Mouse (Mus musculus) kidney, postnatal 0 days (tissue): ENCODE results near the gene Arntl. TPM values are rescaled to one million over a fixed set of nuclear protein-coding genes. Genes with fewer than 3 reads are reported as not detected.

Source experiments
- ATAC-seq: fragments of 200-750 bp; cut with Nextera tagmentation; replicated peaks from 2 replicates; pipeline ENCODE4 v1.8.0; 2017; ENCODE audit warnings: low read depth, moderate number of reproducible peaks, moderate TSS enrichment, moderate library complexity; ENCODE audit not compliant: low FRiP score
- DNase-seq: peaks from one replicate; pipeline ENCODE4 v3.0.0-alpha.2; 2016; ENCODE audit warnings: low spot score
- H3K27ac ChIP-seq: fragments of 300-500 bp; sonication (generic); 2 replicates; pipeline ENCODE4 v1.5.1; 2014; ENCODE audit warnings: mild to moderate bottlenecking
- H3K27me3 ChIP-seq: fragments of 300-500 bp; sonication (generic); 2 replicates; pipeline ENCODE4 v1.6.1; 2014; ENCODE audit warnings: low read length, mixed read lengths; ENCODE audit not compliant: insufficient read depth
- H3K36me3 ChIP-seq: fragments of 300-500 bp; sonication (generic); 2 replicates; pipeline ENCODE4 v1.6.1; 2014; ENCODE audit warnings: low read length, mixed read lengths; ENCODE audit not compliant: insufficient read depth
- H3K4me1 ChIP-seq: fragments of 300-500 bp; sonication (generic); replicated peaks from 2 replicates; pipeline ENCODE4 v1.6.1; 2014; ENCODE audit warnings: antibody characterized with exemption, low read length, mixed read lengths; ENCODE audit not compliant: insufficient read depth
- H3K4me2 ChIP-seq: fragments of 300-500 bp; sonication (generic); 2 replicates; pipeline ENCODE4 v1.6.1; 2014; ENCODE audit warnings: mild to moderate bottlenecking, low read length, moderate library complexity, mixed read lengths
- H3K4me3 ChIP-seq: fragments of 300-500 bp; sonication (generic); replicated peaks from 2 replicates; pipeline ENCODE4 v1.5.1; 2014; ENCODE audit warnings: low read depth, low read length
- H3K9ac ChIP-seq: fragments of 300-500 bp; sonication (generic); 2 replicates; pipeline ENCODE4 v1.6.1; 2014; ENCODE audit warnings: low read depth, low read length
- H3K9me3 ChIP-seq: fragments of 300-500 bp; sonication (generic); replicated peaks from 2 replicates; pipeline ENCODE4 v1.6.1; 2016; ENCODE audit warnings: low read length, inconsistent platforms, mixed read lengths
- CTCF ChIP-seq: IDR thresholded peaks from 2 replicates; pipeline ENCODE4 v1.5.1; 2016; ENCODE audit warnings: antibody characterized with exemption, low read depth, mild to moderate bottlenecking, moderate library complexity
- WGBS: fragments of 180-500 bp; shearing (Covaris S2); extraction: QIAGEN DNeasy Blood & Tissue Kit; methylation state at CpG from one replicate; pipeline ENCODE4 v1.1.7; 2014; 5-methylcytosine and 5-hydroxymethylcytosine counted together
- polyA plus RNA-seq: library from polyadenylated mRNA; unstranded; fragments of >200 nt; fragmentation: Nextera tagmentation; extraction: Ambion mirVana; gene quantifications from 2 replicates; pipeline ENCODE4 v1.2.1, GENCODE M21; 2015

Gene Arntl
- polyA plus RNA-seq, 1 experiment from 2014 or later, result 13.2 TPM

DNA sequence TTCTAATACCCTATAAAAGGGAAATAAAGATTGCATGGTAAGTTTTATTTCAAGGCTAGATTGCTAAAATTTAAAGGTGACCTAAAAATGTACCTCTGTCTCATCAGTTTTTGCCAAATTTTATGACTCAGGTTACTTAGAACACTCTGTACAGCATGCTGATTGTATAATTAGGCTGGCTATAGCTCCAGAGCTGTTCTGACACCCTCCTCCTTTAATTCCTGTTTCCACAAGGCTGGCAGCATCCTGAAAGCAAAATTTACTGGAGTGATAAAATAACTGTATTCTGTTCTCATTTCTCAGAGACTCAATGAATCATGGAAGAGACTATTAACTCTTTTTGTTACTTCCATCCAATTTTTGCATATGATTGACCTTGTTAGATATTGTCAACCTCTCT lies 126.8 kb downstream of the Arntl start:
- no peaks in the 10 kb centered on the region for H3K9me3 ChIP-seq
- H3K9ac ChIP-seq, result no peak overlapping the region
- no peak for DNase-seq
- no peak overlapping the region for H3K4me3 ChIP-seq
- ATAC-seq, result no peak
- H3K4me1 ChIP-seq, result no peaks in the 10 kb centered on the region
- no peak for TF ChIP-seq CTCF
- H3K27ac ChIP-seq, result no peak overlapping the region
- no peak overlapping the region for H3K4me2 ChIP-seq
- H3K27me3 ChIP-seq, result no peaks in the 10 kb centered on the region
- no peaks in the 10 kb centered on the region for H3K36me3 ChIP-seq

DNA sequence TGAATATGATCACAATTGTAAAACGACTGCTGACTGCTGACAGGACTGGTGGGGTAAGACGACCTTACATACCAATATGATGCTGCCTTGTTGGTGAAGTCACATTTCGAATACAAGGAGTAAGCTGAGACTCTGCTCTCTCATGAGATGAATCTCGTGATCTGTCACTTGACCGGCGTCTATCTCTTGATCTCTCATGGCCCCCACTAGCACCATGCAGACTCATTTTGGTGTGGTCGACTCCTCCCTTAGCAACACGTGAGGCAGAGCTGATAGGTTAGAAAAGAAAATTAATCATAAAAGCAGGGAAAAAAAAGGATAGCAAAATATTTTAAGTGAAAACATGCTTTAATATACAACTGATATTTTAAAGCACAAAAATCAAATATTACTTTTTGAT lies 128.0 kb downstream of the Arntl start:
- Histone ChIP-seq H3K4me3 (no peak overlapping the region), H3K4me1 (no peaks in the 10 kb centered on the region), H3K36me3 (no peaks in the 10 kb centered on the region), H3K4me2 (no peak overlapping the region), H3K27ac (no peak overlapping the region), H3K9ac (no peak overlapping the region), H3K9me3 (no peaks in the 10 kb centered on the region), H3K27me3 (no peaks in the 10 kb centered on the region)
- no peak for ATAC-seq
- WGBS, result 82% methylated on average over 8 of the region's 8 CpGs
- TF ChIP-seq CTCF, result no peak
- no peak for DNase-seq

DNA sequence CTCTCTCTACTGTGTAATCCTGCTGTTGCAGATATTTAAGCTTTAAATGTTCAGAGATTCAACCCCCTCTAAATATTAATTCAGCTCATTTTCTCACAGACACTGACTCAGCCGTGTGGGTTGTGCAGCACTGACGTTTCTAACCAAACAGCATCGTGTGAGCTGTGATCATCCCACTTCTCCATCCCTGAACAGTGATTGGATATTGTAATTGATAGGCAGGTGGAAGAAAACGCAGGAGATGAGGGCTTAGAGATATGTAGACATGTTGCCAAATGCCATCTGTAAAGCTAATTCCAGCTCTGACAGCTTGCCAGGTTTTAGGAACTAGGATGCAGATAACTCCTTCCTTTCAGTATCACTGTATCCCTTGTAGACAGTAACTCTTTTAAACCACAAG lies 140.0 kb downstream of the Arntl start:
- no peak overlapping the region for H3K27ac ChIP-seq
- H3K9me3 ChIP-seq, result no peaks in the 10 kb centered on the region
- TF ChIP-seq CTCF, result no peak
- H3K9ac ChIP-seq, result no peak overlapping the region
- H3K36me3 ChIP-seq, result no peaks in the 10 kb centered on the region
- no peaks in the 10 kb centered on the region for H3K27me3 ChIP-seq
- ATAC-seq (no peak), DNase-seq (no peak)
- WGBS, result 34% methylated on average over 4 of the region's 4 CpGs
- H3K4me1 ChIP-seq, result no peaks in the 10 kb centered on the region
- no peak overlapping the region for H3K4me2 ChIP-seq
- no peak overlapping the region for H3K4me3 ChIP-seq

DNA sequence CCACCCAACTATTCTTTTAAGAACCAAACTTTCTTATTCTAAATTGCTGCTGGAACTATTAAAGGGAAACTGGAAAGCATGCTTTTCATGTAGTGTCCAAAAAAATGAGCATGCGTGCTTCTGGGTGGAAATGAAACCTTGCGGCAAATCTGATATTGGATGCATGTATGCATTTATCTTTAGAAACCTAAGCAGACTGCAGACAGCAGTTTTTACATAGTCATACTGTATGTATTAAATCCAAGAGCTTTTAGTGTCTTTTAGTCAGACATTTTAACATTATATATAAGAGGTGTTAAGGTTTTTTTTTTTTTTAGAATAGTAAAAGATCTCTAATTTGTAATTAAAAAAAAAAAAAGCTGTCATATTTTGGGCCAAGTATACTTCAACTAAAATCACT lies 140.4 kb downstream of the Arntl start:
- H3K9me3 ChIP-seq, result no peaks in the 10 kb centered on the region
- H3K4me1 ChIP-seq, result no peaks in the 10 kb centered on the region
- no peak overlapping the region for H3K27ac ChIP-seq
- WGBS, result 93% methylated on average over 2 of the region's 2 CpGs
- no peak overlapping the region for H3K9ac ChIP-seq
- DNase-seq (no peak), ATAC-seq (no peak)
- H3K4me2 ChIP-seq, result no peak overlapping the region
- no peak for TF ChIP-seq CTCF
- no peak overlapping the region for H3K4me3 ChIP-seq
- H3K36me3 ChIP-seq, result no peaks in the 10 kb centered on the region
- no peaks in the 10 kb centered on the region for H3K27me3 ChIP-seq

DNA sequence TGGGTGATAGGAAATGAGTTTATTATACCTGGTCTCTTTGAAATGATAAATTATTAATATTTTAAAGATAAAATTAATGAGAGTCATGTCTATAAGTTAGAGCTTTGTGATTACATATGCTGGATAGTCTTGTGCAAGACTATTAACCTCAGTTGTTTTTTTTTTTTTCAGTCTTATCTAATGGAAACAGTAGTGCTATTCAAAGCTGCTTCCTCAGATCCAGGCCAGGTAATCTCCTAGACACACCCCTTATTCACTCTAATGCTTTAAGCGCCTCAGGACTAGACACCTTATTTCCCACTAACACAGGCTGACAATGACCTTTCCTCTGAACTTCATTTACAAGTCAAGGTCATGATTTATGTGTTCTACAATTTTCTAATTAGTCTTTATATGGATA lies 141.8 kb downstream of the Arntl start:
- Histone ChIP-seq H3K4me2 (no peak overlapping the region), H3K27me3 (no peaks in the 10 kb centered on the region), H3K9me3 (no peaks in the 10 kb centered on the region), H3K9ac (no peak overlapping the region), H3K36me3 (no peaks in the 10 kb centered on the region), H3K4me3 (no peak overlapping the region), H3K27ac (no peak overlapping the region), H3K4me1 (no peaks in the 10 kb centered on the region)
- no peak for TF ChIP-seq CTCF
- ATAC-seq, result no peak
- 89% methylated on average over 1 of the region's 1 CpGs for WGBS
- no peak for DNase-seq

Other genes starting within 250 kb of the Arntl start
- gene Btbd10, start 161.9 kb downstream of the Arntl start, polyA plus RNA-seq, result 20.2 and 20.4 TPM in 2 replicates
- not detected in 2 replicates for gene Pth, start 181.1 kb downstream of the Arntl start, polyA plus RNA-seq